Mouse (Mus musculus) adrenal gland, postnatal 36 days (tissue): ENCODE data around the gene Dapk1. TPM values are rescaled to one million over a fixed set of nuclear protein-coding genes. Genes with fewer than 3 reads are reported as not detected.

ENCODE experiments used
- DNase-seq, 2 experiments: peaks; one replicate each; pipeline ENCODE4 v3.0.0; 2021; ENCODE audit warnings: mixed read lengths in 1 of 2
- total RNA-seq, 2 experiments: library from RNA; stranded (reverse); gene quantifications; 2 replicates each; pipeline ENCODE4 v1.2.3; 2021

Dapk1 gene
- total RNA-seq, 2 experiments from 2014 or later: 15.1 to 21.7 TPM

DNA sequence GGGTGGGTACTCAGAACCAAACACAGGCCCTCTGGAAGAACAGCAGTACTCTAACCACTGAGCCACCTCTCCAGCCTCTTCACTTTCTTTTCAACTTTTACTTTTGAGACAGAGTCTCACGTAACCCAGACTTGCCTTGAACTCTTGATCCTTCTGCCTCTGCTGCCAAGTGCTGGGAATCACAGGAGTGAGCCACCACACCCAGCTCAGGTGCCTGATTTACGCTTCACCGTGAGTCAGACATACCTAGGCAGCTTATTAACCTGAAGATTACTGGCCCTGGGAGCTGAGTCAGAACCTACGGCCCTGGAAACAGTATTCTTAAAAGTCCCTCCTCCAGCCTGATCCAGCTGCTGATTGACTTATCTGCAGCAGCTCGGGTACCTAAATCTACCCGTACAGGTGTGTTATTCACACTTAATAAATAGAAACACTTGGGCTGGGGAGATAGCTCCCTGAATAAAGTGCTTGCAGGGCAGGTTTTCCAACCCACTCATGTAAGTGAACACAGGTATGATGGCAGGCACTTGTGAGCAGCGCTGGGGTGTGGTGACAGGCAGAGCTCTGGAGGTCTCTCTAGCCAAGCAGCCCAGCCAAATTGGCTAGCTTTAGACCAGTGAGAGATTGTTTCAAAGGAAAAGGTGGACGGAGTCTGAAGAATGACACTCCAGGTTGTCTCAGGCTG is 60.9 kb downstream of the Dapk1 start:
- no peak for DNase-seq

DNA sequence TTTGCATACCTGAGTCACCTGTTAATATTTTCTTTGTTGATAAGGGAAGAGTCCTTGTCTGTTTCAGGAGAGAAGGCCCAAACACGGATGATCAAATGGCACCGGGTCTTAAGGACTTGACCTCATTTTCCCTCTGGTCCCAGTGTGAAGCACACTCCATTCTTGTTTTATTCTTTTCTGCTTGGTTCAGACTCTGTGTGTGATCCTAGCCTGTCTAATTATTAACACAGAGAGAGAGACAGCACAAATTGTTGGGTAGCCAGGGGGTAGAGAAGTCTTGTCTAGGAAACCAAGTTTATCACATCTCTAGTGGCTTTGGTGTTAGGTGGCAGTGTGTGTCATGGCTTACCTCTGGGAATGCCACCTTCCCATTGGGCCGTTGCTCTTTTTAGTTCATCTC is 62.3 kb downstream of the Dapk1 start:
- DNase-seq: no peak

DNA sequence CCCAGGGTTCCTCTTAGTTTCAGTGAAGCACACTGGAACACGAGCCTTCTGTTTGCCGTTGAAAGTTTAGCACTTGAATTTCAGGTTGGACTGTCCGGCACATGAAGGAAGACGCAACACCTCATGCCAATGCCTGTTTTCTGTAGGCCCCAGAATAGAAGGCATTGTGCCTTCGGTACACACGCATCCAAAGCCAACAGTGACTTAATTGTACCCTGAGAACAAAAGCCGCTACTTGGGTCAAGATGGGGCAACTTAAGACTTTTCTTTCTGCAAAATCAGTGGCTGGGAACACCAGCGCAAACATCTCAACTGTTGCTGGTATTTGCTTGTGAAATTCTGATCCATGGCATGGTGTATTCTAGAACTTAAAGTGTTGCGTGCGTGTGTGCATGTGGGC is 63.1 kb downstream of the Dapk1 start:
- DNase-seq: no peak

DNA sequence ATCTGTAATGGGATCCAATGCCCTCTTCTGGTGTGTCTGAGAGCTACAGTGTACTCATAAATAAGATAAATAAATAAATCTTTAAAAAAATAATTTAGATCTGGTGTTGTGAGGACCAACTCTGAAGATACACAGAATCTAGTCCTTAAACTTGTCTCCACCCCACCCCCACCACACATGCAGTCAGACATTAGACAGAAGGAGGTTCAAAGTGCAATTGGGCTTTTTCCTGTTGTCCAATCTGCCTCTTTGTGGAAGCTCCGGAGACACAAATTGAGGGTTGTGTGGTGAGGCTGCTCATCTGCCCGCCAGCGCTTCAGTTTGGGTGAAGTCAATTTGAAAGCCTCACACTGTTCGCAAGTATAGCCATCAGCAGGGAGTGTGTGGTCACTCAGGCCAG is 63.7 kb downstream of the Dapk1 start:
- DNase-seq: no peak

DNA sequence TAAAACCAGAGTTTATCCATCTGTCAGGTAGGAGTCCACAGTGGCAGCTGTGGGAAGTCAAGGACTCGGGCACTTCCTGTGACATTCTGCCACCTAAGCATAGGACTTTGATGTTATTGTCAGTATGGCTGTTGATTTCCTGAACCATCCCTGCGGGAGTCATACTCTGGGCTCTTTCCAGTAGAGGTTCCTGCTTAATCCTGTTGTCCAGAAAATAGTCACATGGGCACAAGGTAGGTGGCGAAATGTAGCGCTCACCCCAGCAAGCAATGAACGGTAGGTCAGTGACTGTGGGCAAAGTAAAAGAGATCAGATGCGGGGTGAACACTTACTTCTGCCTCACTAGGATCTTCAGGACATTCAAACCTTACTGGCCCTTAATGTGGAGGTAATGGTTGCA is 66.3 kb downstream of the Dapk1 start:
- no peak for DNase-seq

DNA sequence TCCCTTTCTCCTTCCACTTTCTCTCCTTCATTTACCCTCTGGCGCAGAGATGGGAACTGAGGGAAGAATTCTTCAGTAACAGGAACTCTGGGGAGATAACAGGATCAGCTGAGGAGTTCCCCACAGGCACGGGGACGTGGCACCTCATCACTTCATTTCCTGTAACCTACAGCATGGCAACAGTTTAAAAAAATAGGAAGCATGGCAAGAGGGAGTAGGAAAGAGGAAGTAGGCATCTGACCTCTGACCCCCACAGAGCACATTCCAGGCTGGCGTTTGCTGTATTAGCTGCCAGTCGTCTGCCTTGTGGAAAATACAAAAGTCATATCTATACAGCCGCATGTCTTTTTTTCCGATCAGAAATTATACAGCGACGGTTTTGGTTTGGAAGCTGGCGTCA is 68.9 kb downstream of the Dapk1 start:
- DNase-seq: peak in 1 of 2 experiments; percentile 27

DNA sequence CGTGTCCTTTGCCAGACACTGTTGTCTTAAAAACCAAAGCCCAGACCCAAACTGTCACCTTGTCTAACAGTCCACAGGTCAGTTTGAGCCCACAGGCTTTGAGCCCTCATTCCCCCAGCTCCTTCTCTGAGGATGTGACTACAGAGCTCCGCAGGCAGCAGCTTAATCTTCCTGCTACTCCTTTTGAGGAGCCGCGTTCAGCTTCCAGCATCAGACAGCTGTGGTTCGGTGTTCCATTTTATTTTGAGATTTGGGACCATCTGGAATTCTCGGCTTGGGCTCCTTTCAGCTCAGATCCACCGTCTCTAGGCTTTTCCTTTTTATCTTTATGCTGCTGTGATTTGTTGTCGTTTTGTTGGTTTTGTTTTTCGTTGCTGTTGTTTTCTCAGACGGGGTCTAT is 69.5 kb downstream of the Dapk1 start:
- no peak for DNase-seq

DNA sequence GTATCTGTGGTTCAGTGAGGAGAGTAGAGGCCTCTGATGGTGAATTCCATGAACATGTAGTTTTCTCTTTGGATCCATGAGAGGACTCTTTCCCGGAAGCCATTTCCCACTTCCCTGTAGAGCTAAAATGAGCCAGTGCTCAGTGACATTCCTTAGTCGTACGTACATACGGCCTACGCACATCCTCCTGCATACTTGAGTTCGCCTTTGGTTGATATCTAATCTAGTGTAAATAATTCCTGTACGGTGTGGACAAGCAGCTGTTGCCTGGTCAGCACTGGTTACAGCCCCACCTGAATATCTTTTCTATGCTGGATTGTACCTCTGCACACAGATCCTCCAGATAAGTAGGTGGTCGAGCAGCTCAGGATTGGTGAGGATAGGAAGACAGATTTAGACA is 70.5 kb downstream of the Dapk1 start:
- no peak for DNase-seq

DNA sequence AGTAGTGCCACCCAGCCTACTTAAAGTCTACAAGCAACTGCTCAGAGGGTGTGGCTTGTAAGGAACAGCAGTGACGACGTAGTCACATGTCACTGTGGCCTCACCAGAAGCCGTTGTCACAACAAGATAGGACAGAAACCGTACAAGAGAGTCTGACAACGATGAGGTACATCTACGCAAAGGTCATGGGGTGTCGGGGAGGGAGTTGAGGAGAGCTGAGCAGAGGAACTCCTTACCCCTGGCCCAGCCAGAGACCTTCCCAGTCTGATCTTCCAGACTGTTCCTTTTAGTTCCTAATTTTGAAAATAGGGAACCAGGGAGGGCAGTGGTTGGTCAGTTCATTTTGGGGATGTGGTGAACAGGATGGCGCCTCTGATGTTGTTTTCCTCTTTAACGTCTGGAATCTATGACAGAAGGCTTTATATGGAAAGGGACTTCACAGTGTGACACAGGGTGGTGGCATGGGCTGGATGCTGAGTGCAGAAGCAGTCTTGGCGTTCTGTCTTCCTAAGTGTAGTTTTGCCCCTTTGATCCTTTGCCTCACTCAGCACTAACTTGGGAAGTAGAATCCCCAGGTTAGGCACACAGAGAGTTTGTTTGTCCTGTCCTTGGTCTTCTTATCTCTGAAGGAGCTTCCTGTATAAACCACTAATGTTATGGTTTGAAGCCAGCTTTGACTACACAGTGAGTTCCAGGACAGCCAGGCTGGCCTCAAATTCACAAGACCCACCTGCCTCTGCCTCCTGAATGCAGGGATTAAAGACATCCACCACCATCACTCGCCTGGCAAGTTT is 71.3 kb downstream of the Dapk1 start:
- DNase-seq: no peak

DNA sequence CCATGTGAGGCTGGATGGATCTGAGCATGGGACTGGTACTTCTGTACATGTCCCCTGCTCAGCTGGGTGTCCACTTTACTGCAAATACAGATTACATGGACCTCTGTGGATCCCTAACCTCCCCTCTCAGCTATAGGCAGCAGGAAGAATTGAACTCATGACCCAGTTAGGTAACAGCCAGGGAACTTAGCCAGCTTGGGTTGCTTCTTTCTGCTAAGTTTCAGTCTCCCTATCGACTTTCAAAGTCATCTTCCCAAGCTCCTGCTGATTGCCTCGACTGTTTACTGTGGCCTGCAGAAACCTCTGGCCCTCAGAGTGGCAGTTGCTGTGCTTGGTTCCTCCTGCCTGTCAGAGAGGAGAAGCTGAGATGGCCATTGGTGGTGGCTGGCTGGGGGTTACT is 72.6 kb downstream of the Dapk1 start:
- DNase-seq: no peak

DNA sequence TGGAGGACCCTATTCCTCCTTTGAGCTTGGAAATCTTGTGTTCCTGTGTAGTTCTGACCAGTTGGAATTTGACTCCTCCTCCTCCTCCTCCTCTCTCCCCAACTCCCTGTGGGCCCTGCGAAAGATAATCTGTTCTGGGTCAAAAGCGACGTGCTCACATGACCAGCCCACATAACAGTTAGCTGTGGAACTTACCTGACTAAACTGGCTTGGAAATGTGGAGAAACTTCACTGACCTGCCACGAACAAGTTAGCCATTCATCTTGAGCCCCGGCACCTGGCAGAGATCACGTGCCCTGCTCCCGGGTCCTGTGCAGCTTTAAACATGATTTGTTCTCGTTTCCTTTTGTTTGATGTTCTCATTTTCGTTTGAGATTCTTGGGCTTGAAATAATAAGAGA is 73.2 kb downstream of the Dapk1 start:
- no peak for DNase-seq

DNA sequence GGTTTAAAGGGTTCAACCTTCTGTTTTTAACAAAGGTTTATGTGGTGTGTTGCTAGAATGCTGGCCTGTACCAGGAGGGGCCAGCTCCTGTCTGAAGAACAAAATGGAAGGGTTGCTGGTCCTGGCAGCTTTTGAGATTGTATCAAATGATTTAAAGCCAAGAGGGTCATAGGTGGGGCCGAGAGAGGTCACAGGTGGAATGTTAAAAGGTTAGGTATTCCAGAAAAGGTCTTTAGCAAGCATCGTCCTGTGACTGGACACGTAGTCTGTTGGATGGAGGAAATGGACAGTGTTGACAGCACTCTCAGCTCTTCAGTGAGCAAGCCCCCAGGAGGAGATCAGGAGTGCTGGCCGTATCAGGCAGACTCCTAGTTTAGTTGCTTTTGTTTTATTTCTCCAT is 73.7 kb downstream of the Dapk1 start:
- DNase-seq: no peak

DNA sequence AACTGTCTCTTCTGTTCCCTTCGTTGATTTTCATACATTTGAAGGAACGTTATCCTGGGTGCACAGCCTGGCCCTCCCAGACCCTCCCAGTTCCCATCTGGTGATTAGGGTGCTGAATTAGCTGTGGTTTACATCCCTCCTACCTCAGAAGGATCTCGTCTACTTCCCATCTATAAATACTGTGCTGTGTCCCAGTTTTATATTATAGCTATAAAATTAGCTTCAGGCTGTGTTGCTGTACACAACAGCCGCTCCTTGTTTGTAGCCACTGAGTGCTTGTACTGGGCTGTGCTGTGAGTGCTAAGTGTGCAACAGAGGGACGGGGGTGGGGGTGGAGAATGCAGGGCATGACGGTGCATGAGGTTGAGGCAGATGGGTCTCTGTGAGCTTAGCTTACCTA is 77.2 kb downstream of the Dapk1 start:
- no peak for DNase-seq

DNA sequence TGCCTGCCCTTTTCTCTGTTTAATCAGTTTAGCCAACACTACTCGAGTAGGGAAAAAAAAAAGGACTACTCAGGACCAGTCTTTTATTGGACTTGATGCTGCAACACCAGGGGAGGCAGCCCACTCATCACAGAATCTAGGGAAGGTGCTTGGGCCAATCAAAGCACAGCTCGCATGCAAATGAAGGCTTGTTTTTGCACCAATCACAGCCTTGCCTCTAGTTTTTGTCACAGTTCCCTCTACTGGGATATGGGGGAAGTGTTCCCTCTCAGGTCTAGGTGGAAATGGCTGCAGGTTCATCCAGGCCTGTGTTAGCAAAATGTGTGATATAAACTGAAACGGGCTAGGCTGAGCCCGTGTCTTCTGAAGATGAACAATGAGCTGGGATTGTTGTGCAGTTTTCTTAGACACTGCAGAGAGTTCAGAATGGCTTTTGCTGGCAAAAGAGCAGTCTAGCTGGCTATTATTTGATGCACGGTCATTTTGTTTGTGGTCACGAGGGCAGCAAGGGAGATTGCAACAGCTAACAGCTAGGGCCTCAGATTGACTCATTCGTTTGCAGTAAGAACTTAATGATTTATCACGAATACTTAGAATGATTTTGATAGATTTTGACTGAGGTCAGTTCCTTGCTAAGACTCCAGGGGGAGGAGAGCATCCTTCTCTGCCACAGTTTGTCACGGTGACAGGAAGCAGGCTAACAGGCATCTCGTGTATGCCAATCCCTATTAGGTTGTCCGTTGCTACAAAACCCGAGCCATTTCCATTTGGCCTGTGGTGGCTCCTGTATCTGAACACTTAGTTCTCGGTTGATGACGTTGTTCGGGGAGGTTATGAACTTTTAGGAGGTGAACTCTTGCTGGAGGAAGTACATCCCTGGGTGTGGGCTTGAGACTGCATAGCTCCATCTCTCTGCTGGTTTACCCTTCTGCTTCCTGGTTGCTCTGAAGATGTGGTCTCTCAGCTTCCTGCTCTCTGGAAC is 81.3 kb downstream of the Dapk1 start:
- peak in 1 of 2 experiments; percentile 23 for DNase-seq

DNA sequence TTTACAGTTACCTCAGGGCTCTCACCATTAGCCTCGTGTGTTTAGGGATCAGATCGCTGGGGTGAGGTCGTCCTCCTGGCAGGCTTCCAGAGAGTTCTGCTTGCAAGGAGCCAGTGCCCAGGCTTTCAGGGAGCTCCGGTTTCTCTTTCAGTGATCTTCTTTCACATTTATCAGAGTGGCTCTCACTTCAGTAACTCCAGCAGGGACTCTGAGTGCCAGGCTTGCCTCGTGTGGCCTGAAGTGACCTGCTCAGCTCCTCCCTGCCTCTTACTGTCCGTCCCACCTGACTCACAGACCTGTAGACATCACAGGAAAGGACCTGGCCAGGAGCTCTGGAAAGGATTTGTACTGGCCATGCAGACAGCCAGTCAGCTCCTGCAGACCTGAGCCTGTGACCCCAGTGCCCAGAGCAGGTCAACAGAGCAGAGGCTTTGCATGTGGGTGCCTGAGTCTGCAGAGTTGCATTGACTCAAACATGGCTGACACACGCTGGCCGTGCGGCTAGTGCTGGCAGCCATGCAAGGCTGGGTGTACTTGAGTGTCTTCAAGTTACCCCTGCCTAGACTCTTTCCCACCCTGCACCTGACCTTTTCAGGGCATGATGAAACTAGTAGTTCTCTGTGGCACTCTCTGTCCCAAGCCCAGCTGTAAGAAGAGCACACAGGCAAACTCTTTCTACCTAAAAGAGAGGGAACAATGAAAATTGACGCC is 82.5 kb downstream of the Dapk1 start:
- DNase-seq: no peak

DNA sequence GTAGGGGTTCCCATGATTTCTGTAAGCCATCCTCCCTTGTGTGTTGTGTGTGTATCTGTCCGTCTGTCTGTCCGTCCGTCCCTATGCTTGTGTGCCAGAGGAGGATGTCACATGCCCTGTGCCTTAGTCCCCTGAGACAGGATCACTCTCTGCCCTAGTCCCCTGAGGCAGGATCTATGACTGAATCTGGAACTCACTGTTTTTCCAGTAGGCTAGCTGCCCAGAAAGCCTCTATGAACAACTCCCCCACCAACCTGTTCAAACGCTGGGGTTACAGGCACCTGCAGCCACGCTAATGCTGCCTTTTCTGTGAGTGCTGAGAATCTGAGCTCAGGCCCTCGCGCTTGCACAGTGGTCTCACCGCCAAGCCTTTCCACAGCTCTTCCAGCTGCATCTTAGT is 83.1 kb downstream of the Dapk1 start:
- DNase-seq: no peak

DNA sequence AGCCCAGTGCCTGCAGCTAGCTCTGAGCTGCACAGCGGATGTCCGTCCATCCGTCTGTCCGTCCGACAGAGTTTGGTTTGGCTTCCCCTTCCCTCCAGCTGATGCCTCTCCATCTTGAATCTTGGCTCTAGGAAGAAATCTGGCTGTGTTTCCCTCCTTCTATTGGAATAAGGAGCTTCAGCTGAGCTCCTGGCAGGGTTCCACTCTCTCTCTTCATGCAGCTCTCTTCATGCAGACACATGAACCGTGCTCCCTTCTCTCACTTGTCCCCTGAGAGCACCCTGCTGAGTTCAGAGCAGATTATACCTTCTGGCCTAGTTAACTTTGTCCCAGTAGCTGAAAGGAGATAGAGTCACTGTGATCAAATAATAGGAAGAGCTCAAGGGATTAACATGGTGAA is 83.5 kb downstream of the Dapk1 start:
- DNase-seq: no peak

DNA sequence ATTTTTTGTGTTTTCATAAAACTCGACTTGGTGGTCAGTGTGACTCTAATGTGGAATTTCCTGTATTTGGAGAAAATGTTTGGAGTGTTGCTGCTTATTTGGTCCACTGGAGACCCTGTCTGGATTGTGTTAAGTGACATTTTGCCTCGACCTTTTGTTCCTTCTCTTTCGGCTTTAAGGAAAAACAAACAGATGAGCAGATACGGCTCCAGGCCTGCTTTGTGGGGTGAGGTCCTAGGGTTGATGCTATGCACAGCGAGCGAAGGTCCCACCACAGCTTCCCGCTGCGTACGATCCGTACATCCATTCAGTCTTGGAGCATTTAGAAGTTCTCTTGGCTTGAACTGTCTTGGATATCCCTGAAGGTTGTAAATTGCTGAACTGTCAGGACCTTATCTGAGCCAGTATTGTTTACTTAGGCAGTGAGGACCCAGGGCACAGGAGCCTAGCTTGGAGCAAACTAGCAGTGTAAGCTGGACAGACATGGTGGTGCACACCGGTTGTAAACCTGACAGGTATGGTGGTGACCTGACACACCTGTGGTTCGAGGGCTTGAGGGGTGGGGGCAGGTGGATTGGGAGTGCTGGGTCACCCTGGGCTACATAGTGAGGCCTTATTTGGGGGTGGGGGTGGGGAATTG is 84.4 kb downstream of the Dapk1 start:
- no peak for DNase-seq

DNA sequence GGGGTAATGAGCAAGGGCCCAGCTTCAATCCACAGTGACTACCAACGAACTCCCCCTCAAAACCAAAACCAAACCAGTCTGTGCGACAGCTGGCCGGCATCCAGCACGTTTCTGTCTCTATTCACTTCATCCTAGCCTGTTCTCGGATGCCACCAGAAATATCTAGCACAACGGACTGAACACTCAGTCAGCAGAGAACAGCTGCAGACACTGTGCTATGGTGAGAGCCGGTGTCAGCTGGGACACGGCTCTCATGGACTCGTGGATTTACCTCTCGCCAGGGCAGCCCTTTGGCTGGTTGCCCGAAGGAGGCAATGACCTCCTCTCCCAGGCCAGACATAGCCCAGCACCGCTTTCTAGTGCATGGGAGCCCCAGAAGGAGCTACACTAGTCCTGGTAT is 85.2 kb downstream of the Dapk1 start:
- DNase-seq: no peak

DNA sequence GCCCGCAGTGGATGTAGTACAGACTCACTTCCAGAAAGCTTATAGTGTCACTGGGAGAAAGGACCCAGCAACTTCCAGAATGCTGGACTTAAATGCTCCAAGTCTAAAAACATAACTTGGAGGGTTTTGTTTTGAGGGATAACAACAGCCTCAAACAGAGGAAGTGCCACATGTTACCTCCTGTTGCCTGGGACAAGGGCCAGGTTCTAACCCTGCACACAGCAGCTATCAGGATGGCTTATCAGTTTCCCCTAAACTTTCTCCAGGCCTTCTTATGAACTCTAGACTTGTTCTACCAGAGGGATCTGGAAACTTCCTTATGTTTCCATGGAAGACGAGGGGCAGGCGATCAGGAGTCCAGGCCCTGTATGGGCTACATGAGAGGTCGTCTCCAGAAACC is 85.7 kb downstream of the Dapk1 start:
- DNase-seq: no peak

DNA sequence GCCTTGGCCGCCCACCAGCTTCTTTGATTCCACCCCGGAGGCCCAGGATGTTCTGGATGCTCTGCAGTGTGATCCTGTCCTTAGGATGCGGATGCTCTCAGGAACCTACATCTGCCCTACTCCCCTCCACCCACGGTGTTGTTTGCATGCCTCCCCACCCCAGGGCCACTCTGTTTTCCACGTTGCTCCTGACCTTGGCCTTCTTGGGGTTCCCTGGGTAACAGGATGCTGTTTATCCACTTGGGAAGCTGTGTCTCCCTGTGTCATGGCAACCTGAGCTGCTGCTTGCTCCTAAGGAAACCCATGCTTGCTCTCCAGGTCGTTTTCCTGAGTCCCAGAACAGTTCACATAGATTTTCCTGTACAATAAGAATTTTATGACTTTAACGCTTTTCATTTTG is 86.1 kb downstream of the Dapk1 start:
- DNase-seq: no peak

DNA sequence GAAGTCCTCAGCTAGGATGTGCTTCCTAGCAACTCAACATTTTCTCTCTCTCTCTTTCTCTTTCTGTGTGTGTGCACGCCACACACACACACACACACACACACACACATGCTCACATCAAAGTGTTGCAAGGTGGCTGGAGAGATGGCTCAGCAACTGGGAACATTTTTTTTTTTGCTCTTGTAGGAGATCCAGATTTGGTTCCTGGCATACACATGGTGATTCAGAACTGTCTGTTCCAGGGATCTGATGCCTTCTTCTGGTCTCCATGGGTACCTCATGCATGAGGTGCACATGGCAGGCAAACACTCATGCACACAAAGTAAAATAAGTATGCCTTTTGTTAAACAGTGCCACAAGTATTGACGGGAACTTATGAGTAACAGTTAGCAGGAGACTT is 89.2 kb downstream of the Dapk1 start:
- no peak for DNase-seq
